Mouse (Mus musculus) forebrain, embryonic 16.5 days (tissue): ENCODE results near the gene Alox5. TPM values are rescaled to one million over a fixed set of nuclear protein-coding genes. Genes with fewer than 3 reads are reported as not detected.

ENCODE experiments used
- ATAC-seq: fragments of 200-750 bp; cut with Nextera tagmentation; 2 replicates; pipeline ENCODE4 v1.8.0; 2017; ENCODE audit warnings: mild to moderate bottlenecking, moderate library complexity
- H3K27ac ChIP-seq: fragments of 300-500 bp; sonication (generic); 2 replicates; pipeline ENCODE4 v1.5.1; 2014; ENCODE audit warnings: low read length, control low read depth
- H3K27me3 ChIP-seq: fragments of 300-500 bp; sonication (generic); replicated peaks from 2 replicates; pipeline ENCODE4 v1.6.1; 2014; ENCODE audit warnings: low read length; ENCODE audit not compliant: control insufficient read depth, insufficient read depth
- H3K36me3 ChIP-seq: fragments of 300-500 bp; sonication (generic); 2 replicates; pipeline ENCODE4 v1.6.1; 2014; ENCODE audit not compliant: control insufficient read depth, insufficient read depth
- H3K4me1 ChIP-seq: fragments of 300-500 bp; sonication (generic); replicated peaks from 2 replicates; pipeline ENCODE4 v1.6.1; 2014; ENCODE audit warnings: low read length; ENCODE audit not compliant: control insufficient read depth, insufficient read depth
- H3K4me2 ChIP-seq: fragments of 300-500 bp; sonication (generic); 2 replicates; pipeline ENCODE4 v1.6.1; 2014; ENCODE audit warnings: mild to moderate bottlenecking, low read length, control low read depth
- H3K4me3 ChIP-seq: fragments of 300-500 bp; sonication (generic); replicated peaks from 2 replicates; pipeline ENCODE4 v1.5.1; 2014; ENCODE audit warnings: mild to moderate bottlenecking, low read length, control low read depth
- H3K9ac ChIP-seq: fragments of 300-500 bp; sonication (generic); replicated peaks from 2 replicates; pipeline ENCODE4 v1.6.1; 2014; ENCODE audit warnings: low read depth, low read length, control low read depth
- H3K9me3 ChIP-seq: fragments of 300-500 bp; sonication (generic); 2 replicates; pipeline ENCODE4 v1.6.1; 2016; ENCODE audit warnings: low read length; ENCODE audit not compliant: control insufficient read depth
- WGBS: fragments of 180-500 bp; shearing (Covaris S2); extraction: QIAGEN DNeasy Blood & Tissue Kit; methylation state at CpG from one replicate; pipeline ENCODE4 v1.1.7; 2014; 5-methylcytosine and 5-hydroxymethylcytosine counted together
- polyA plus RNA-seq: library from polyadenylated mRNA; unstranded; fragments of >200 nt; fragmentation: Nextera tagmentation; extraction: Ambion mirVana; gene quantifications from 2 replicates; pipeline ENCODE4 v1.2.1, GENCODE M21; 2015

Gene Alox5
- polyA plus RNA-seq, 1 experiment from 2014 or later = 0.52 TPM

DNA sequence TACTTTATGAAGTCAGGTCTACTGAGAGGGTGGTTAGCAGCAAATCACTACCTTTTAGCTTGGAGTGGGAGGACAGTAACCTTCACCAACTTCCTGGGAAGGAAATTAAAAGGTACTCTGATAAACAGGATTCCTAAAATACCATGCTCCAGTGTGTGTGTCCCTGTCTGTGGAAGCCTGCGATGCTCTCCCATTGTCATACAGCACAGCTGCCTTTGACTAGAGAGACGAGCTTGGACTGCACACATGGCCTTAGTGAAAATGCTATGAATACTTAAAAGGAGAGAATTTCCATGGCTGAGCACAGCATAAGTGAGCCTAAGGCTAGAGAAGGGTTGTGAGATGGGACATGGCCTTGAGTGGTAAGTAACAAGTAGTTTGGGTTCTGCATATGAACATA, 62.8 kb downstream of the Alox5 start:
- H3K9me3 ChIP-seq = no peaks in the 10 kb centered on the region
- no peaks in the 10 kb centered on the region for H3K36me3 ChIP-seq
- no peak overlapping the region for H3K4me3 ChIP-seq
- no peak overlapping the region for H3K4me2 ChIP-seq
- 0 out of 2 replicates have a peak, but pooled peaks have one; percentile 24 for ATAC-seq
- 11% methylated on average over 2 of the region's 2 CpGs for WGBS
- peak overlapping the region; percentile 48 for H3K27ac ChIP-seq
- no peaks in the 10 kb centered on the region for H3K27me3 ChIP-seq
- no peak overlapping the region for H3K9ac ChIP-seq
- peaks cover 18% of the 10 kb centered on the region for H3K4me1 ChIP-seq

DNA sequence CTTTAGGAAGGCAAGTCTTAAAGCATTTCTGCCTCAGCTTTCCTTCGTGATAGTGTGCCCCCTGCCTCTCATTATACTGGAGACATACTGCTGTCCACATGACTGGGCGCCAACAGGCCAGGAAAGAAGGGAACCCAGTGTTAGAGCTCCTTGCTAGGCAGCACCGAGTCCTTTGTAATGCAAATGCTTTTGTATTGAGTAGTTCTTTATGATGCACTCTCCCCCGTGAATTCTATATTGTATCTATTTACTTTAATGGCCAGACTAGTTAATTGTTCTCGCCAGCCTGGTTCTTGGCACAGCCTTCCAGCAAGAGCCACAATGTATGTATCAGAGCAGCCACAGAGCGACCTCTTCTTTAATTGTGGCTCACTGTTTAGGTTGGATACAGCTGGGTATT, 63.4 kb downstream of the Alox5 start:
- no peaks in the 10 kb centered on the region for H3K27me3 ChIP-seq
- 4% methylated on average over 6 of the region's 6 CpGs for WGBS
- H3K4me2 ChIP-seq = no peak overlapping the region
- H3K9ac ChIP-seq = no peak overlapping the region
- ATAC-seq = peak; percentile 57
- no peaks in the 10 kb centered on the region for H3K36me3 ChIP-seq
- peak overlapping the region; percentile 48 for H3K27ac ChIP-seq
- H3K4me3 ChIP-seq = no peak overlapping the region
- H3K4me1 ChIP-seq = peaks cover 18% of the 10 kb centered on the region
- H3K9me3 ChIP-seq = no peaks in the 10 kb centered on the region

DNA sequence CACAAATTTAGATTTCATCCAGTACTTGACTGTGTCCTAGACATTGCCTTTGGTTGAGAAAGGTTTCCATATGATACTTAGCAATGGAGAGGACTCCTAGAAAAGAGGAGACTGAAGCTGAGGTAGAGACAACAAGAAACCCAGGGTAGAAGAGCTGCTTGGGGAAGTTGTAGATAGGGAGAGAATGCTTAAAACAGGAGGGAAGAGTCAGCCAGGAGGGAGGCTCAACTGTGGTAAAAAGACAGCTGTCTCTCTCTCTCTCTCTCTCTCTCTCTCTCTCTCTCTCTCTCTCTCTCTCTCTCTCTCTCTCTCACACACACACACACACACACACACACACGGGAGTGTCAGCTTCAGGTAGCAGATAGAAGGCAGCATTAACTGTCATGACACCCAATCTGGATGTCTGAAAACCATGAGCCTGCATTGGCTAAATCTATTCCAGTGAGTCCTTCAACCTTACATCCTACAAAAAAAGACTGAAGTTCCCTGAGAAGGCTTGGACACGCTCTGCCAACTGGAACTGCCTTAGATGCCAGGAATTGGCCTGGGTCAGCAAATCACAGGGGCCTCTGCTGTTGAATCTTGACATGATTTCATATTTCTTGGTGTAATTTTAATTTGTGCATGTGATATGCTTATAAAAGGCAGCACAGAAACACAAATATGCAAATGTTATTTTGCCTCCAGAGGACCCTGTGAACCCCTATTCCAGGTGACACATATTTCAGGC, 65.9 kb downstream of the Alox5 start:
- Histone ChIP-seq H3K4me2 (no peak overlapping the region), H3K36me3 (no peaks in the 10 kb centered on the region), H3K9ac (no peak overlapping the region), H3K27me3 (no peaks in the 10 kb centered on the region), H3K27ac (no peak overlapping the region), H3K4me1 (peaks cover 18% of the 10 kb centered on the region), H3K9me3 (no peaks in the 10 kb centered on the region), H3K4me3 (no peak overlapping the region)
- 95% methylated on average over 2 of the region's 2 CpGs for WGBS
- ATAC-seq = no peak

DNA sequence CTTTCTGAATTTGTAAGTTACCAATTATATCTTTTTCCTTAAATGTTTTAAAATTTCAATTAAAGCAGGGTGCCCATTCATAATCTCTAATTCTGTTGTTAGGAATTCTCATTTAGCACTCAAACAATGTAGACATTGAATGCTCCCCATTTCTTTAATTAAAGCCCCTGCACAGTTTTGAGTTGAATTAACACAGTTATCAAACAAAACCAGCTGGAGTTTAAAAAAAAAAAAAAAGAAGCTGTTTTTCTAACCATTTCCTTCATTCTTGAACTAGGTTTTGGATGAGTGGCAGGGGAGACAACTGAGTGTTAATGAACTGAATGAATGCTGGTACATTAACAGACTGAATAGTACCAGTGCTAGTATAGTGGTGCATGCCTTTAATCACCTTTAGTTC, 71.5 kb downstream of the Alox5 start:
- H3K4me2 ChIP-seq = no peak overlapping the region
- no peaks in the 10 kb centered on the region for H3K36me3 ChIP-seq
- H3K9me3 ChIP-seq = no peaks in the 10 kb centered on the region
- H3K27ac ChIP-seq = no peak overlapping the region
- H3K4me1 ChIP-seq = peaks cover 12% of the 10 kb centered on the region
- H3K9ac ChIP-seq = no peak overlapping the region
- no peak overlapping the region for H3K4me3 ChIP-seq
- ATAC-seq = no peak
- no peaks in the 10 kb centered on the region for H3K27me3 ChIP-seq

DNA sequence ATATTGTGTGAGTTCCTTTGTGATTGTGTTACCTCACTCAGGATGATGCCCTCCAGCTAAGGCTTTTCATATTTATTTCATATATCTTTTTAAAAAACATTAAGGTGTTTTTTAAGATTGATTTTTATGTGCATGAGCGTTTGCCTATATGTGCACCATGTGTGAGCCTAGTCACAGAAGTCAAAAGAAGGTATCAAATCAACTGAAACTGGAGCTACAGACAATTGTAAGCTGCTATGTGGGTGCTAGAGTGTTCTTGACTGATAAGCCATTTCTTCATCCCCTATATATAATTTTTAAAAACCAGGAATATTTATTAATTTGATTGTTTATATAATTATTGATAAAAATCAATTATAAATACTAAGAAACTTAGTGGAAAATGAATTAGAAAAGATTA, 72.9 kb downstream of the Alox5 start:
- Histone ChIP-seq H3K9me3 (no peaks in the 10 kb centered on the region), H3K27me3 (no peaks in the 10 kb centered on the region), H3K27ac (no peak overlapping the region), H3K4me3 (no peak overlapping the region), H3K9ac (no peak overlapping the region), H3K4me2 (no peak overlapping the region), H3K36me3 (no peaks in the 10 kb centered on the region), H3K4me1 (peaks cover 19% of the 10 kb centered on the region)
- WGBS = 97% methylated on average over 1 of the region's 1 CpGs
- ATAC-seq = no peak

DNA sequence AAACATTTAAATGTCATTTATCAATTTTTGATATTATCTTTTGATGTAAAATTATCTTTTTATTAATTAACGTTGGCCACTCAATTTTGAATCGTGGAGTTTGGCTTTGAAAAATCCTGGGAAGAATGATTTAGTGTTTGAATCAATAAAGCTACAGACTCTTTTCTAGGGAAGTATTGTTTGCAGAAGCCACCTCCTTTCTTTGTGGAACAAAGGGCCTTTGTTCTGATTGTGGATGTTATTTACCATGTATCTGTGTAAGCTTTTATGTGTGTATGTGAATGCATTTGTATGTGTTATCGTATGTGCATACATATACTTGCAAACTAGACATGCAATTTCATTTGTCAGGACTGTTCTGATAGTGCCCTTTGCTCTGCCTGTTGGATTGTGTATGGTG, 74.5 kb downstream of the Alox5 start:
- no peaks in the 10 kb centered on the region for H3K9me3 ChIP-seq
- H3K27ac ChIP-seq = no peak overlapping the region
- H3K36me3 ChIP-seq = no peaks in the 10 kb centered on the region
- ATAC-seq = no peak
- H3K4me1 ChIP-seq = peaks cover 19% of the 10 kb centered on the region
- no peak overlapping the region for H3K4me3 ChIP-seq
- H3K27me3 ChIP-seq = no peaks in the 10 kb centered on the region
- H3K9ac ChIP-seq = no peak overlapping the region
- H3K4me2 ChIP-seq = no peak overlapping the region
- 37% methylated on average over 3 of the region's 3 CpGs for WGBS

DNA sequence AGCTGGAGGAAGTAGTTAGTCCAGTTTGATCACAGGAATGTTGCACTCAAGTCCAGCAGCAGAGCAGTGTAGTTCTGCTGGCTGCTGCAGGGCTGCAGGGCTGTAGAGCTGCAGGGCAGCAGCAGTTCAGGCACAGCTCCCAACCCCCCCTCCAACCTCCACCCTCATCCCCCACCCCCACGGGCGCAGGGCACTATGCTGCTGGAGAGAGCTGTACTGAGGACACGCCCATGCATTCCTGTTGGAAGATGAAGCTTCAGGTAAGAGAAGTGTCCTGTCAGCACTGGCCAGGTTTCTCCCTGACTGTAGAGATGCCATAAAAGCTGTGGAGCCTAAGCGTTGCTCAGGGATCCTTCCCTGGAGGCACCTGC, 74.9 kb downstream of the Alox5 start:
- no peak overlapping the region for H3K4me3 ChIP-seq
- no peaks in the 10 kb centered on the region for H3K36me3 ChIP-seq
- peak overlapping the region; percentile 41; the same call in 1 of the 2 replicates for H3K27ac ChIP-seq
- no peaks in the 10 kb centered on the region for H3K9me3 ChIP-seq
- peak overlapping the region; percentile 13; the same call in 1 of the 2 replicates for H3K4me2 ChIP-seq
- peak; percentile 66 for ATAC-seq
- no peaks in the 10 kb centered on the region for H3K27me3 ChIP-seq
- WGBS = 25% methylated on average over 4 of the region's 4 CpGs
- 0 out of 2 replicates have a peak overlapping the region, but pooled peaks have one; percentile 26 for H3K9ac ChIP-seq
- H3K4me1 ChIP-seq = peaks cover 19% of the 10 kb centered on the region

DNA sequence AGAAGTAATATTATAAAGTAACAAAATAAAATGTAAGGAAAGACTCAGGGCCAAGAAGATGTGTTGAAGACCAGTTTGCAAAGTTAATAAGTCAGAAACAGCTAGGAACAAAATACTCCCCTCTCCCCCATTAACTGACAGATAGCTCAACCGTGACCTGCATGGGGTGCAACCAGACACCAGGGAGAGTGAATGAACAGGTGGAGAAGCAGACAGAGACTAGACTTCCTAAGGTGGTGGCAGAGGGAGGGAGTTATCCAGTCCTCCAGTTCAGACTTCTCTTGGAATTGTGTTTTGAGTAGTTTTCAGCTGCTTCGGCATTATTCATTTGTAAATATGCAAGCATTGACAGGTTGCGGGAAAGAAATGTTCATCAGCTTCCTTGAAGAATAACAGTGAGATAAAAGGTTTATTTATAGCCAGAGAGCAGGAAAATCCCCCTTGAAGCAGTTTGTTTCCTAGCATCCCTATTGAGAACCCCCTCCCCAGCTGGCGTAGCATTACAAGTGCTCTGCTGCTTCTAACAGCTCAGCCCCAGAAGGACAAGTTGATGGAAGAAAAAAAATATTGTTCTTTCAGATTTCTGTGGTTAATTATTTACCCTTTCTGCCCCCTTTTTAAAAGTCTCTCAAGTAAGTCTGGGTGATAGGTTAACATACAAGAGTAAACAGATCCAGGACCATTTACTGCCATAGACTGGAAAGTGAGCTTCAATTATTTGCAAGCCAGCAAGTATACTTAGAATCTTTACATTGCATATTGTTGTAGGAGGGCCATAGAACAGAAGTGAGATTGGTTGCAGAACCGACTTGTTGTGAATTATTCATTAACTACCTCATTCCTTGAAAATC, 75.6 kb downstream of the Alox5 start:
- WGBS = 18% methylated on average over 5 of the region's 5 CpGs
- Histone ChIP-seq H3K36me3 (no peaks in the 10 kb centered on the region), H3K9ac (no peak overlapping the region), H3K4me1 (peaks cover 19% of the 10 kb centered on the region), H3K27ac (peak overlapping the region; percentile 41; the same call in 1 of the 2 replicates), H3K4me2 (peak overlapping the region; percentile 13; the same call in 1 of the 2 replicates), H3K9me3 (no peaks in the 10 kb centered on the region), H3K27me3 (no peaks in the 10 kb centered on the region), H3K4me3 (no peak overlapping the region)
- peak; percentile 68; the same call in 1 of the 2 replicates for ATAC-seq

DNA sequence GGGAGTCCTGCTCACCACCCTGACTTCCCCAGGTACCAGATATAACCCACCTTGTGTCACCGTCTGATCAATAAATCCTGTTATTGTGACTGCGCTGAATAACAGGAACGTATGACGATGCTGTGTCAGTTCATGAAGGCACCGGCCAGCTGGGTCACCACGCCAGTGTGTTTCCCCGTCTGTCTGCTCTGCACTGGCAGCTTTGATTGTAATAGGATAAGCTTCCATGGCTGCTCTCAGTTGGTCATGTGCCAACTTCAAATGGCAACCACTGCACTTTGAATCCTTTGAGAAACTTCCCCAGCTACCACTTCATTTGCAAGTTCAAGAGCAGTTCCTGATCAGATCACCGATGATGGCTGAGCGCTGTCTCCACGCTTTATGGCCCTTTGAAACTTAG, 77.4 kb downstream of the Alox5 start:
- 58% methylated on average over 10 of the region's 10 CpGs for WGBS
- Histone ChIP-seq H3K4me1 (peaks cover 19% of the 10 kb centered on the region), H3K27me3 (no peaks in the 10 kb centered on the region), H3K27ac (no peak overlapping the region), H3K4me2 (no peak overlapping the region), H3K9me3 (no peaks in the 10 kb centered on the region), H3K36me3 (no peaks in the 10 kb centered on the region), H3K4me3 (no peak overlapping the region), H3K9ac (no peak overlapping the region)
- no peak for ATAC-seq
